Mouse (Mus musculus): ENCODE measurements at regions not wholly inside any gene's neighbourhood (a gene's known extent, or its start where the extent isn't known, plus 50 kb on each side); places are given as distances from the start of the nearest gene placed in this dataset.

- TF ChIP-seq POLR2A (IDR thresholded peaks at IDR 0.05; ENCODE audit: borderline replicate concordance, insufficient read depth, low read length), result no peak
- TF ChIP-seq CTCF (IDR thresholded peaks at IDR 0.05; ENCODE audit: borderline replicate concordance, insufficient read depth, low read depth, low read length), result no peak
These were observed 619.9 kb upstream of the Adgrl4 start for GRCm38 (mm10) chr3:150817807-150818206.

All from cerebellum, adult 2 months (tissue).